ENCODE assay signal across 8 mouse cellular contexts in genomic region chr13:12702804-12703612, GRCm38 (mm10).
A peak's percentile ranks its signal among the peaks of the same experiment; 100 is the strongest.
DNase-seq lines count a peak whose midpoint lies in the region; ATAC-seq and TF ChIP-seq lines count a peak whose summit lies in the region.
"Not testable (repeated sequence)": the region's sequence is repeated elsewhere in the genome, so short reads cannot be mapped to it uniquely, and the experiment has no call there.

No protein-coding gene starts in this region.

- not testable (repeated sequence) for H3K36me3 ChIP-seq in forebrain, embryonic 11.5 days (ENCODE audit: control insufficient read depth, insufficient read depth, low read length); heart, embryonic 13.5 days; hindbrain, embryonic 16.5 days (ENCODE audit: control insufficient read depth, insufficient read depth, low read length); liver, postnatal 0 days (replicated peaks; ENCODE audit: insufficient read depth, low read length); myocyte (ENCODE audit: control insufficient read depth, insufficient read depth)

- H3K9me3 ChIP-seq in forebrain, embryonic 11.5 days (ENCODE audit: control insufficient read depth, low read length); heart, embryonic 13.5 days; hindbrain, embryonic 16.5 days (ENCODE audit: control insufficient read depth, low read length); liver, postnatal 0 days (ENCODE audit: low read length): not testable (repeated sequence)

- not testable (repeated sequence) for H3K27ac ChIP-seq in forebrain, embryonic 11.5 days (ENCODE audit: low read depth, low read length); heart, embryonic 13.5 days (replicated peaks); hindbrain, embryonic 16.5 days (ENCODE audit: low read depth, low read length); liver, postnatal 0 days (ENCODE audit: low read depth)

- H3K4me2 ChIP-seq in forebrain, embryonic 11.5 days (ENCODE audit: low read depth, low read length, severe bottlenecking); hindbrain, embryonic 16.5 days (ENCODE audit: low read length); liver, postnatal 0 days (ENCODE audit: low read depth, low read length): not testable (repeated sequence)
- H3K4me2 ChIP-seq in heart, embryonic 13.5 days, result peak overlapping the region; percentile 61
- peak overlapping the region; percentile 45 for H3K4me2 ChIP-seq in myocyte (ENCODE audit: low read depth)

- 1% methylated on average over 9 of the region's 27 CpGs for WGBS in forebrain, embryonic 11.5 days
- 3% methylated on average over 19 of the region's 27 CpGs for WGBS in heart, embryonic 13.5 days
- WGBS in hindbrain, embryonic 16.5 days, result 8% methylated on average over 11 of the region's 27 CpGs
- 1% methylated on average over 13 of the region's 27 CpGs for WGBS in liver, postnatal 0 days (ENCODE audit: insufficient replicate concordance)

- H3K9ac ChIP-seq in forebrain, embryonic 11.5 days (ENCODE audit: low read length); heart, embryonic 13.5 days; hindbrain, embryonic 16.5 days (ENCODE audit: low read depth, low read length); liver, postnatal 0 days (replicated peaks): not testable (repeated sequence)

- H3K4me1 ChIP-seq in forebrain, embryonic 11.5 days (replicated peaks; ENCODE audit: control insufficient read depth, insufficient read depth, low read length); heart, embryonic 13.5 days; hindbrain, embryonic 16.5 days (ENCODE audit: control insufficient read depth, insufficient read depth, low read depth, low read length); liver, postnatal 0 days (ENCODE audit: insufficient read depth): not testable (repeated sequence)

- not testable (repeated sequence) for TF ChIP-seq POLR2A in myocyte (IDR thresholded peaks at IDR 0.05; ENCODE audit: insufficient read length, low read depth)

- DNase-seq in adrenal gland, postnatal 10 days, result peak; percentile 28
- DNase-seq in forebrain, embryonic 11.5 days (ENCODE audit: low spot score), result not testable (repeated sequence)
- peak; percentile 50 to 53 for DNase-seq in kidney, postnatal 25 days
- DNase-seq in liver, postnatal 0 days, result peak; percentile 13
- peak; percentile 11 for DNase-seq in testis, postnatal 14 days (ENCODE audit: low spot score)

- H3K27me3 ChIP-seq in forebrain, embryonic 11.5 days (ENCODE audit: control insufficient read depth, insufficient read depth, low read length); heart, embryonic 13.5 days (replicated peaks); hindbrain, embryonic 16.5 days (replicated peaks; ENCODE audit: control insufficient read depth, insufficient read depth, low read length); liver, postnatal 0 days (ENCODE audit: insufficient read depth, low read length); myocyte (ENCODE audit: control insufficient read depth, insufficient read depth, insufficient read length): not testable (repeated sequence)

- TF ChIP-seq CTCF in liver, postnatal 0 days (IDR thresholded peaks at IDR 0.05; ENCODE audit: low read depth), result not testable (repeated sequence)

- H3ac ChIP-seq in myocyte (ENCODE audit: control insufficient read depth, insufficient read length), result not testable (repeated sequence)

- not testable (repeated sequence) for H3K79me2 ChIP-seq in myocyte (ENCODE audit: control insufficient read depth, insufficient read depth)

- H3K4me3 ChIP-seq in forebrain, embryonic 11.5 days (ENCODE audit: low read depth, low read length); hindbrain, embryonic 16.5 days (ENCODE audit: low read length); liver, postnatal 0 days (ENCODE audit: low read depth, low read length): not testable (repeated sequence)
- H3K4me3 ChIP-seq in heart, embryonic 13.5 days, result peak overlapping the region; percentile 40
- peak overlapping the region; percentile 12 for H3K4me3 ChIP-seq in myocyte

- ATAC-seq in forebrain, embryonic 11.5 days (replicated peaks; ENCODE audit: low FRiP score), result peak; percentile 58
- ATAC-seq in heart, embryonic 13.5 days (ENCODE audit: extremely low read depth, insufficient number of reproducible peaks, low FRiP score, low TSS enrichment), result peak; percentile 39; the same call in 1 of the 2 replicates
- ATAC-seq in hindbrain, embryonic 16.5 days, result peak; percentile 38; the same call in 1 of the 2 replicates
- ATAC-seq in liver, postnatal 0 days, result peak; percentile 70

- not testable (repeated sequence) for TF ChIP-seq EP300 in liver, postnatal 0 days (IDR thresholded peaks at IDR 0.05; ENCODE audit: low read depth)
